Mouse (Mus musculus) megakaryocyte progenitor cell, adult 5-6 weeks (primary cell): ENCODE results near the gene Wnt3a. TPM values are rescaled to one million over a fixed set of nuclear protein-coding genes. Genes with fewer than 3 reads are reported as not detected.

Experiments
- ATAC-seq: replicated peaks from 2 replicates; pipeline ENCODE4 v1.8.0; 2016; ENCODE audit warnings: mild to moderate bottlenecking, moderate TSS enrichment, inconsistent platforms; ENCODE audit not compliant: poor library complexity
- total RNA-seq, 2 experiments: library from RNA; stranded (forward) in 1 of 2; stranded (reverse) in 1 of 2; fragments of 157-497, 149-512 nt in 1 of 2; fragments of 200-1000 nt in 1 of 2; gene quantifications; 2 replicates each; pipeline versions ENCODE4 v1.2.3 to v1.2.4; 2015 to 2017

Wnt3a gene
- total RNA-seq (2015) (not detected in 2 replicates), total RNA-seq (2017) (not detected in 2 replicates)

DNA sequence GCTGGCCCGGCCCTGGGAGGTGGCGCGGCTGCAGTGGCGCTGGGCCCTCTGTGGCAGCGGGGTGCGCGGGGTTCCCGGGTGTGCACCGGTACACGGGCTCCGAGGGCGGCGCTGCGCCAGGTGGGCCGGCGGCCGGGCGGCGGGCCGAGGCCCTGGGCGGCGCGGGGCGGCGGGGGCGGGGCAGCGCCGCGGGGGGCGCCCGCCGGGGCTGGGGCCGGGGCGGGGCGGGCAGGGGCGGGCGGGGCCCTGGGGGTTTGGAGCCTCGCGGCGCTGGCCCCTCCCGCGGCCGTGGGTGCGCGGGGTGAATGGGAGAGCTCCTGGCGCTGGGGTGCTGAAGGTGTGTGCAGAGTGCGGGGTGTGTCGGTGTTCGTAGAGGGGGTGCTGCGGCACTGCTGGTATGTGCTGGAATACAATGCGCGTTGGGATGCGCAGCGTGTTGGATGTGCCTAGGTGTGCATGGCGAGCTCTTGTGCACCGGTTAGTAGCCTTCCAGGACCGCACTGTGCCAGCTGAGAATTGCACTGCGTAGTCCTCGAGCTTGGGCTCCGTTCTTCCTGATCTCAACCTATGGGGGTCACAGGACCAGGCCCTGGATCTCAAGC is at the start of gene Wnt3a:
Gene Wnt3a (minus strand): TSS at position 51 of the 602 bp plus-strand sequence.
- ATAC-seq, result no peak

DNA sequence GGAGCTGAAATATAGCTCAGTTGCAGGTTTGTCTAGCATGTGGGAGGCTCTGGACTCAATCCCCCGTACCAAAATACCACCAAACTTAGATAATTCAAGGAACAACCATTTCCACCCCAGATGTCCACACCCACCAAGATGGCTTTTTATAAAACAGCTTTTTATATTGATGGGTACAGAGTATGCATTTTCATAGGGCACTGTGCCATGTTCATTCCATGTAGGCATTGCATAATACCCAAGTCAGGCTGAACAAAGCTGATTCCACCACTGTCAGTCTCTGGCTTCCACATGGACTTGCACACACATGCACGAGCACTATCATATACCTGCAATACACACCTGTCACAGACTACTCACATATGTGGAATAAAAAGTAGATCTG is 48.2 kb upstream of the Wnt3a start:
- no peak for ATAC-seq

DNA sequence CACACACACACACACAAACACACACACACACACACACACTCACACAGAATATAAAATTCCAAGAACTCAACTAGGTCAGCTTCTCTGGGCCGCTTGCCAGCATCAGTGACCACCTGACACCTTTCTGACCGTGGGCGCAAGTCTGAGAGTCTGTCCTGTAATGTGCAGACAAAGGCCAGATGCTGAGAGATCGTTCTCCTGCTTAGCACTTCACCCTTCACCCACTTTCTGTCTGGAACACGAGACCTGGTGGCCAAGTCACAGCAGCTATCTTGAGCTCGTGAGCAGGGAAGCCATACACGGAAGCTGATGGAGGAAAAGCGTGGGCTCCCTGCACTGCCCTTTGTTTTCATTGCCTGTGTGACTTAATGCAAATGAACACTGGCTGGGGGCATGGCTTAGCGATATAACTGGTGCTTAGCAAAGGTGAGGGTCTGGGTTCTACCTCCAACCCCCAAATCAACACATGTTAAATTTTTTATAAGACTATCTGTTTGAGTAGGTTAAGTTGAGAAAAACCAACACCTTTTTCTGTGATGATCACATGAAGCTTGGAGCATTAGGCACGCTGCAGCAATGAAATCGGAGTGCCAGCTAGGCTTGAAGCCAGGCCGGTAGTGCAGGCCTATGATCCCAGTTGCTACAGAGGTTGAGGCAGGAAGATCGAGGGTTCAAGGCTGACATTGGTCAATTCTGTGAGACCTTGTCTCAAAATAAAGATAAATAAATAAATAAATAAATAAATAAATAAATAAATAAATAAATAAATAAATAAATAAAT is 47.6 kb upstream of the Wnt3a start:
- no peak for ATAC-seq

DNA sequence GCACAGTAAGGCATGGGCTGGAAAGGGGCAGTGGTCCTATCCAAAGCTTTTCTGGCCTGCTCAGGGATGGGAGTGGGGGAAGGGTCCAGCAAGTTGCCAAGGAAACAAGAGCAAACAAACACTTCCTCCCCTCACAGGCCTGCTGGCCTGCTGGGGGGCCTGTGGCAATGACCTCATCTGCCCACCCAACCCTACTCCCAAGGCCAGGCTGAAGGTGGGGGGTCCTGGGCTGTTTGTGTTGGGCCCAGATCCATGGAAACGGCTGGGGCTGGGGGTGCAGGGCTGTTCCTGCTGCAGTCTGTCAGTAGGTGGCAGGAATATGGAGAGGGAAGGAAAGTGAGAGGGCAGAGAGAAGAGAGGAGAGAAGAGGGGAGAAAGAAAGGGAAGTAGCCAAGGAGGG is 45.8 kb upstream of the Wnt3a start:
- ATAC-seq, result no peak

DNA sequence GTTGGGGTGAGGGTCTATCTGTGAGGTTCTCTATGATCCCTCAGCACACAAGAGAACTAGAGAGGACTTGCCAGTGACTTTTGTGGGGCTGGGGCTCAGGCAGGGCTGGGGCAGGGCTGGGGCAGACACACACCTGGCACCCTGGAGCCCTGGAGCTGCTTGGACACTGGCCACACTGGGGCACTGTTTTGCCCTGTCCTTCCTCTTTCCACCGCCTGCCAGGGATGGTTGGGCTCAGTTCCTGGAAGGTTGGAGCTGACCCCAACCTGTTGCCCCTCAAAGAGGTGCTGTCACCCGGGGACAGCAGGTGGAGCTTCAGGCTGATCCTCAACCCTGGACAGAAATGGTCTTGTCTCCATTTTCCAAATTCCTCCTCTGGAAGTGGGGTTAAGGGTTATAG is 45.4 kb upstream of the Wnt3a start:
- no peak for ATAC-seq

DNA sequence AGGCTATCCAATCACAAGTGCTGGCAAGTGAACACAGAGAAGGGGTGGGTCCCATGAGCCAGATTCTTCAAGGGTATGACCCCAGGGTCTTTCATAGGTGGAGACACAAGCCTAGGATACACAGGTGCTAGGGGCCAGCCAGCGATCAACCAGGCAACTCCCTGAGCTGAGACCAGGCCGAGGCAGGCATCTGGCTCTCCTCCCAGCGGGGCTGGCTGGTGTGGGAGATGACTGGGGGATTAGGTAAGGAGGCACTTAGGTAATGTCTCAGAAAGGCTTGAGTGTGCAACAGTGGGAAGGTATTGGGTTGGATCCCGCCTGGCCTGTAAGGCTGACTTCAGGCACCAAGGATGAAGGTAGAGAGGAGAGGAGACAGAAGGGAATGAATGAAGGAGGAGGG is 44.6 kb upstream of the Wnt3a start:
- no peak for ATAC-seq

DNA sequence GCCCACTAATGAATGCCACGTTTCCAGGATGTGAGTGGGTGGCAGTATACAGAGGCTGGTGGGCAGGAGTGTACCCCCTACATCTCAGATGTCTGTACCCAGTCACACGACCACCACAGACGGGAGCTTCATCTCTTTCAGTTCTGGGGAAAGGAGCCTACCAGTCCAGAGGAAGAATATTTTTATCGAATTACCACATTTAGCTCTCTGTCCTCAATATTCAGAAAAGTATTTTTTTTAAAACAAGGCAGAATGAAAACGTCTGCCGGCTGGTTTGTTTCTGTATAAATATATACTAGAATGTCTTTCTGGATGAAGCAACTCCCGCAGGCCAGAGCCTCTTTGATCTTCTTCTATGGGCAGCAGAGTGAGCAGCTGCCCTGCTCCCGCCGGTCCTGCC is 42.4 kb upstream of the Wnt3a start:
- ATAC-seq, result no peak

DNA sequence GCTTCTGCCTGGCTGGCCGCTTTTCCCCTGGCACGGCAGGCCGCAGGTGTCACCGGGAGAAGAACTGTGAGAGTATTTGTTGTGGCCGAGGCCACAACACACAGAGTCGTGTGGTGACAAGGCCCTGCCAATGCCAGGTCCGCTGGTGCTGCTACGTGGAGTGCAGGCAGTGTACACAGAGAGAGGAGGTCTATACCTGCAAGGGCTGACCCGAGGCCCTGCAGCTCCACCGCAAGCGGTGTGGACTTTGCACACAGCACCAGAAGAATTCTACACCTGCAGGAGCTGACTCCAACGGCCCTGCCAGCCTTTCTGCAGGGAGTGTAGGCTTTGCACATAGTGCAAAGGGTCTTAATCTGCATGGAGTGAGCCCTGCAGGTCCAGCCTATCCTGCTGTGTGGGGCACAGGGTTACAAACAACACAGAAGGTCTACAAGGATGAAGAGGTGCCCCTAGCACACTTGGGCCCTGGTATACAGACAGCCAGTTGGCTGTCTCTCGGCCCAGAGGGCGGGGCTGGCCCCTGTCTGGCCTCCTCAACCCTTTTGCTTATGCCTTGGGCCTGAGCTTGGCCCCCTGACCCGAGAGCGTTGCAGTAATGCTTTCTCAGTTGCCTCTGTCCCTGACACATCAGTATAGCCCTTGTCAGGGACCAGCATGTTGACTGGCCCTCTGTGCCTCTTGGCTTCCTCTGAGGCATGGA is 40.8 kb upstream of the Wnt3a start:
- ATAC-seq, result no peak

DNA sequence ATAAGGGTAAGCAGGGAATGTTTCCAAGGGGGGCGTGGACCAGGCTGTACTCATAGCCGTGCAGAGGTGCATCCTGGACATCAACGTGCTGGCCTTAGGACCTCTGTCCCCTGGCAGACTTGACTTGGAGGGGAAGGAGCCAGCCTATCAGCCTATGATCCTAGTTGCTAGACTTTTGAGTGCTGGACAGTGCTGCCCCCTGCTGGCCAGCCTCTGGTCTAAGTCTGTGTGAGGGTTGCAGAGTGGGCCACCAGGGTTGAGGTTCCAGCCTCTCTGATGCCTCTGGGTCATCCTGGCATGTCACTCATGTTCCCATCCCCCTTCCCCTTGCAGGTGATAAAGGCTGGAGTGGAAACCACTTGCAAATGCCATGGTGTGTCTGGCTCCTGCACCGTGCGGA is 40.0 kb upstream of the Wnt3a start:
- peak; percentile 75 for ATAC-seq

DNA sequence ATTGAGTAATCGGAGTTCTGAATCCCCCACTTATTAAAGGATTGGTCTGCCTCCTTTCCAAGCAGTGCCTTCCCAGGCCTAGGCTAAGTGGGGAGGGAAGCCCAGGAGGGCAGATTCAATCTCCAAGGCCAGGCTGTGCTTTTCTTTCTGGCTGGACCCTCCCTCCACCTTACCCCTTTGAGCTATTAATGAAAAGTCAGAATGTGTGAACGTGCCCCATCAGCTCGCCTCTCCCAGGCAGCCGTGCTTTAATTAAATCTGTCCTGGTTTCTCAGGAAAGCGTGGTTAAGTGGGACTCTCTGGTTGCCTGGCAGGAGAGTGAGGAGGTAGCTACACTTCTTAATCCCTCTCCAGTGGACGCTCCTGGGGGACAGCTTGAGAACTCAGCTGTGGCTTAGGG is 39.1 kb upstream of the Wnt3a start:
- ATAC-seq, result no peak

DNA sequence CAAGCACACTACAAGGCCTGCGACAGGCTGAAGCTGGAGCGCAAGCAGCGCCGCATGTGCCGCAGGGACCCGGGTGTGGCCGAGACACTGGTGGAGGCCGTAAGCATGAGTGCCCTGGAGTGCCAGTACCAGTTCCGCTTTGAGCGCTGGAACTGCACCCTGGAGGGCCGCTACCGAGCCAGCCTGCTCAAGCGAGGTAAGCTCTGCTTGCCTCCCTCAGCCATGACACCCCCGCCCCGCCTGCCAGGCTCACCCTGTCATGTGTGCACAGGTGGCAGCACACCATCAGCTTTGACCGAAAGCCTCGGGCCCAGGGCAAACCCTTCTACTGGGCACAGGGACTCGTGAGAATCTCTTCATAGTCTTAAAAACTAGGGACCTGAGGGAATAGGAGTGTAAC is 37.1 kb upstream of the Wnt3a start:
- no peak for ATAC-seq

DNA sequence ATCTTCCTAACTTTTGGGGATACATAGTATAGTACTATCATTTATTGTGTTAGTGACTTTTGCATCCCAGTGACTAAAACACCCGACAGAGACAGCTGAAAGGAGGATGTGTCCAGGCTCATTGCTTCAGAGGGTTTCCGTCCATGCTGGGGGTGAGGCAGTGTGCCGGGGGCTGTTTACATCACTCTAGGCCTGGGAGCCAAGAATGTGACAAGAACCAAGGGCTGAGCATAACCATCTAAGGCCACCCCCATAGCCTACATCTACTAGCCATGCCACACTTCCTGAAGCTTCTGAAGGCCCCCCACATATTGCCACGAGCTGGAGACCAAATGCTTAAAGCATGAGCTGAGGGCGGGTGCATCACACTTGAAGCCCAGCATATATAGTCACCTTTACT is 34.2 kb upstream of the Wnt3a start:
- no peak for ATAC-seq

DNA sequence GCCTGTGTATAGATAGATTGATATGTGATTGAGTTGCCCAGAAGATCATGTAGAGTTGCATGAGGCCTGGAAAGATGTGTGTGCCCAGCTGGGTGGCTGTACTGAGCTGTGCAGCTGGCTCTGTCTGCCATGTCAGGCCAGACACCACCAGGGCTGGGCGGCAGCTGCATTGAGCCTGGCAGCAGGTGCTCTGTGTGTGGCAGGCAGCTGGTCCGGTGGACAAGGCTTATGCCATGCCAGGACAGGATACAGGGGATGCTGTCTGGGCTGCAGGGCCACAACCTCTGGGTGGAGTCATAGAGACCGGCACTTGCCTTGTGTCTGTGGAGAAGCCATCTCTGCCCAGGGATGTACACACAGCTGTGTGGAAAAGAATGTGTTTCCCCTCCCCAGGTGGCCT is 32.4 kb upstream of the Wnt3a start:
- no peak for ATAC-seq

DNA sequence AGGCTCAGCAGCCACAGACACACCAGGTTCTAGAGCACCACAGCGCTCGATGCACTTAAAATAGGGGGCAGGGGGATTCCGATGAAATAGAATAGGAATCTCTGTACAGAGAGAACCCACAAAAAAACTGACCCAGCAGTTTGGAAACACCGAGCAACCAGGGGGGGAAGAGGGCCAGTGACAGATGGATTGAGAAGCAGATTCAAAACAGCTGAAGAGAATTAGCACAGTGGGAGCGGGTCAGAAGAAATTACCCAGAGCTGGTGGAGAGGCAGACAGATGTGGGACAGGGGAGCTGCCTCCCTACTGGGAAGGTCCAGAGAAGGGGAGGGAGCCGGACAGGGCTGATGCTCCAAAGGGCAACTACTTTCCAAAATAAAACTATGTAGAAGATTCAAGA is 26.0 kb upstream of the Wnt3a start:
- ATAC-seq, result no peak

DNA sequence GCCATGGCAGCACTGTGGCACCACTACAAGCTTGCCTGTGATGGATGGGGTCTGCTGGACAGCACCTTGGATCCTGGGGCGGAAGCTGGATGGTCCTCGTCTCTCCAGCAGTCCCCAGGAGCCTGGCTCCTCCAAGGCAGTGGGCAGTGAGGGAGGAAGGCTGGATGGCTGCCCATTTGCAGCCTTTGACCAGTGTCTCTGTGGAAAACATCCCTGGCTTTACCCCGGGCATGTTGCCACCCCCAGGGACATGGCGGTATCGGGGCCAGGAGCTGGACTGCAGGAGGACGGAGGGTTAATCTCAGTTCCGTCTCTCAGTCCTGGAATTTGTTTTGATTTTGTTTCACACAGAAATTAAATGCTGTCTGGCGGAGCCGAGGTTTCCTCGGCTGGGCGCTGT is 23.4 kb upstream of the Wnt3a start:
- no peak for ATAC-seq

DNA sequence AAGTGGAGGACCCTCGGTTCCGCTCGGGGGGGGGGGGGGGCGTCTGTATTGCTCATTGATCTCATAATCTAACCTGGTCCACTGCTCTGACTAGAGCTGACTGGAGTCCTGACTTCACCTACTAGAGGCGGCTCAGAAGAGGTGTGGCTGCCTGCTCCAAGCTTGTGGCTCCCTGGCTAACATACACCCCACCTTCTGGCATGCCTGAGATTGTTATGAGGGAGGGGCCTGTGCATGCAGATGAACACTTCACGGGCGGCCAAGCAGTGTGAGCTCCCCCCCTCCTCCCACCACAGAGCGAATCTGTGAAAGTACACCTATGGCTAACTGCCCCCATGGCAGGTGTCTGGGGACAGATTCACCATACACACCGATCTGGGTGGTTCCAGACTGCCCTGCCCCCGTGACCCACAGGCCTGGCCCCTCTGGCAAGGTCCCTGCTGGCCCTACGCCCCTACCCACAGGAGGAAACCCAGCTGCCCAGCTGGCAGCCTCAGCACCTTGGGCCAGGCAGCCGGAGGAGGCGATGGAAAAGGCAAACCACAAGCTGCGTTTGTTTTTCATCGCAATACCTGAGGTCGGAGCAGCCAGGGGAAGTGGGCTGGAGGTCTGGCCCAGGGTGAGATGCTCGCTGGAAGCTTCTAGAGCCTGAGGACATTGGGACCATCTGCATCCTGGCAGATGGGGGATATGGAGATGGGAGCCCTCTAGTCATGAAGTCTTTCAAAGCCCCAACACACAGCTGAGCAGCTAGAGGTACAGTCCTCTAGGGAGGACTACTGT is 22.7 kb upstream of the Wnt3a start:
- ATAC-seq, result 0 out of 2 replicates have a peak, but pooled peaks have one; percentile 34

DNA sequence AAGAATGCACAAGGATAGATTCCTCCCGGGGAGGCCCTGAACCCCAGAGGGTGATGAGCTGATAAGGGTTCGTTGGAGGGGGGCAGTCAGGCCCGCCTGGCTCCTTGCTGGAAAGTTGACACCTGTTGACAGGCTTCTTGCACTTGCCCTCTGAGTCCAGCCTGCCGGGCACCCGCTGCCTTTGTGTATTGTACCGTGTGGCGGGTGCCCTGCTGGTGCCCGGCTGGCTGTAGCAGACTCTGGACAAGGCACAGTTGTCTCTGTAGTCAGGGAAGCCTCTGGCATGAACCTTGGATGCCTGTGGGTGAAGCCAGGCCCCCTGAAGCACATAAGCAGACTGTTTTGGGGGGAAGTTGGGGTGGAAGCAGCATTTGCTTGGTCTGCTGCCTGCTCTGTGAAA is 21.9 kb upstream of the Wnt3a start:
- no peak for ATAC-seq

DNA sequence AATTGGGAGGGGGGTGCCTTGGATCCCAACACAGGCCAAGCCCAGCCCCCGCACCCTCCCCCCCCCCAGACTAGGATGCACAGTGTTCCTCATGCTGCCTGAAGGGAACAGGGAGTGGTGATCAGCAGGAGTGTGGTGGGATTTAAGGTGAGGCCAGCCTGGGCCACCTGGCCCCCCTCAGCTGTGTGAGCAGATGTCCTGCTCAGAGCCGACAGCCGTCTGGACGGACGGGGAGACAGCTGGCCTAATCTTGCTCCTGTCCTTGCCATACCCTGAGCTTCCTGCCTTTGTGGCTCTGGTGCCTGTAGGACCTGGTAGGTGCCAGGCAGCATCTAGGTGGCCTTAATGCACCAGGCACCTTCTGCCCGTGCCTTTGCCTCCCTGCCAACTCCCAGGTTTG is 21.5 kb upstream of the Wnt3a start:
- no peak for ATAC-seq

DNA sequence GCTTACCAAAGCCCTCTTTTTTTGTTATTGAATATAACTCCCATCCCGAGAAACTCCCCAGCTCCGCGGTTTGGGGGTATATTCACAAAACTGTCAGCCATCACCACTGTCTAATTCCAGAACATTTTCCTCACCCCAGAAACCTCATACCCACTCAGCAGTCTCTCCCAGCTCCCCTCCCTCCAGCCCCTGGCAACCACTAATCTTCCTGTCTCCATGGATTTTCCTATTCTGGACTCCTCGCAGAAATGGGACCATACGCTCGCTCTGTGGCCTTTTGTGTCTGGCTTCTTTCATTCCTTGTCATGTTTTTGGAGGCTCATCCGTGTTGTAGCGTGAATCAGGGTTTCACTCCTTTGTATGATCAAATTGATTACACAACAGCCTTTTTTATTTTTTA is 19.4 kb upstream of the Wnt3a start:
- no peak for ATAC-seq

DNA sequence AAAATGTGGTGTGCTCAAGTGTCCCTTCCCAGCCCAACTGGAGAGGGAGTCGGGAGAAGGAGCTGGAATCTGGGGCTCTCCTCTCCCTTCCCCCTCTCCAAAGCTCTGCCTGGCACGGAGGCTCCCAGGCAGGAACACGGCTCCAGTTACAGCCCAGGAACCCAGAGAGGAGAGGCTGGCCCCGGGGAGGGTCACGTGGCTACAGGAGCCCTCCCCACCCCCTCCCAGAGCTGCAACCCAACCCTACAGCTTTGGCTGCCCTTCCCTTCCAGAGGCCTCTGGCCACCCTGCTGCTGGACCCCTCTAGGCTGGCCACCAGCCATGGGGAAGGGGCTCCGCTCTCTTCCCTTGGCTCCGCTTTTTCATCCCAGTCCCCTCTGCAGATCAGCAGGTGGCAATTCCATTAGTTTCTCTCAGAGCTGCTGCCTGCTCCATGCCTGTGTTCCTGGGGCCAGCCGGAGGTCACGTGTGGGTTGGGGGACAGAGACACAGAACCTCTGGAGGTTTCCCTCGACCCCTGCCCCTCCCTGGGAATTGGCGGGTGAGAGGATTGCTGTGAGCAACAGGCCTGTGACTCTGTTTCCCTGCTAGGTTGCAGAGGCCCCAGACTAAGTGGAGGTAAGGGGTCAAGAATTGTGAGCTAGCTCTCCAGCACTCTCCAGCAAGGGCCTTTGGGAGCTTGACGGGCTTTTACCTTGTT is 18.7 kb upstream of the Wnt3a start:
- no peak for ATAC-seq

DNA sequence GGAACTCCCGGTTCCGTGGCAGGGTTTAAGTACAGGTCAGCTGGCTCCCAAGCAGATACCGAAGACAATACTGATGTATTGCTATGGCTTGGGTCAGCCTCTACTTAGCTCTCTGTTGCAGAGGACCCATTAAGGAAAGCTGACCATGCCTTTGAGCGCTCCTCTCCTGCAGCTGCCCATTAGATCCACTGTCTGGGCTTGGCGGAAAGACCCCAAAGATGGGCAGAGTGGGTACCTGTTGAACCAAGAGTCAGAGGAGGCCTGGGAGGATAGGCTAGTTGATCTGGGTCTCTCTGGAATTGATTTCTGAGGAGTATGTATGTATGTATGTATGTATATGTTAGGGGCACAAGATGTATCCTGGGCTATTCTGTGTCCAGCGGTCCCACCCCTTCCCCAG is 18.1 kb upstream of the Wnt3a start:
- no peak for ATAC-seq
